Mouse (Mus musculus): ENCODE data around the gene Slc22a13.
A peak's percentile ranks its signal among the peaks of the same experiment; 100 is the strongest.

Slc22a13 gene

GRCm38 (mm10) chr9:119199151-119199861 lies 9.6 kb downstream of the Slc22a13 start:
- peak; percentile 66 for DNase-seq

- DNase-seq: peak; percentile 86
Observed at GRCm38 (mm10) chr9:119192202-119192990, 16.5 kb downstream of the Slc22a13 start.

- DNase-seq: peak; percentile 73
Observed at GRCm38 (mm10) chr9:119181241-119181728, 27.6 kb downstream of the Slc22a13 start.

- no peak for DNase-seq
Observed at GRCm38 (mm10) chr9:119179292-119179691, 29.6 kb downstream of the Slc22a13 start.

- DNase-seq: no peak
Observed at GRCm38 (mm10) chr9:119167608-119168007, 41.3 kb downstream of the Slc22a13 start.

- peak; percentile 87 for DNase-seq
Observed at GRCm38 (mm10) chr9:119165548-119165947, 43.4 kb downstream of the Slc22a13 start.

- DNase-seq: peak; percentile 87
Observed at GRCm38 (mm10) chr9:119164743-119165142, 44.2 kb downstream of the Slc22a13 start.

- DNase-seq: peak; percentile 94
Observed at GRCm38 (mm10) chr9:119160689-119161088, 48.2 kb downstream of the Slc22a13 start.

GRCm38 (mm10) chr9:119158861-119159260 lies 50.0 kb downstream of the Slc22a13 start, which contains the start of gene Gm47289:
Gene Gm47289 (plus strand): TSS chr9:119159161.
- no peak for DNase-seq

- DNase-seq: peak; percentile 89
Observed at GRCm38 (mm10) chr9:119156278-119157201, 52.4 kb downstream of the Slc22a13 start, which contains the start of gene Acaa1b. Gene Acaa1b (minus strand): TSS chr9:119157093.

- no peak for DNase-seq
Observed at GRCm38 (mm10) chr9:119155826-119156225, 53.1 kb downstream of the Slc22a13 start.

- DNase-seq: peak; percentile 81
Observed at GRCm38 (mm10) chr9:119155416-119155815, 53.5 kb downstream of the Slc22a13 start.

- no peak for DNase-seq
Observed at GRCm38 (mm10) chr9:119151751-119152150, 57.1 kb downstream of the Slc22a13 start.

- no peak for DNase-seq
Observed at GRCm38 (mm10) chr9:119149601-119150000, 59.3 kb downstream of the Slc22a13 start.

- no peak for DNase-seq
Observed at GRCm38 (mm10) chr9:119146098-119146770, 62.7 kb downstream of the Slc22a13 start.

GRCm38 (mm10) chr9:119145638-119146037 lies 63.3 kb downstream of the Slc22a13 start:
- DNase-seq: no peak

GRCm38 (mm10) chr9:119145137-119145536 lies 63.8 kb downstream of the Slc22a13 start:
- DNase-seq: no peak

GRCm38 (mm10) chr9:119144696-119145095 lies 64.2 kb downstream of the Slc22a13 start:
- DNase-seq: no peak

GRCm38 (mm10) chr9:119143372-119143771 lies 65.5 kb downstream of the Slc22a13 start:
- no peak for DNase-seq

All from kidney, adult 11 months (tissue).